Mouse (Mus musculus): Measurements from ENCODE around the gene Ier3.

GRCm38 (mm10) chr17:35843514-35843913 is 22.0 kb downstream of the Ier3 start:
- no peak for TF ChIP-seq CTCF (IDR thresholded peaks at IDR 0.05; ENCODE audit: extremely low read depth, insufficient read length, insufficient replicate concordance, low read depth, low read length)
- no peak for TF ChIP-seq POLR2A (IDR thresholded peaks at IDR 0.05; ENCODE audit: low read depth, low read length)
